Mouse (Mus musculus) left cerebral cortex, postnatal 25 days (tissue): ENCODE results near the gene Gm10477. TPM values are rescaled to one million over a fixed set of nuclear protein-coding genes. Genes with fewer than 3 reads are reported as not detected.
"Not testable (repeated sequence)": the region's sequence is repeated elsewhere in the genome, so short reads cannot be mapped to it uniquely, and the experiment has no call there.

Experiments used
- DNase-seq, 2 experiments: peaks; one replicate each; pipeline ENCODE4 v3.0.0; 2022; ENCODE audit warnings: low spot score in 2 of 2, mixed read lengths in 1 of 2
- intact Hi-C: fragments of 180-260 bp; cut with DNase I; formaldehyde crosslinking; loops from one replicate; pipeline ENCODE4 v1.15.1; 2025
- total RNA-seq, 2 experiments: library from RNA; stranded (reverse); gene quantifications; 2 replicates each; pipeline ENCODE4 v1.2.3; 2021

The Gm10477 gene
- total RNA-seq, result not detected

DNA sequence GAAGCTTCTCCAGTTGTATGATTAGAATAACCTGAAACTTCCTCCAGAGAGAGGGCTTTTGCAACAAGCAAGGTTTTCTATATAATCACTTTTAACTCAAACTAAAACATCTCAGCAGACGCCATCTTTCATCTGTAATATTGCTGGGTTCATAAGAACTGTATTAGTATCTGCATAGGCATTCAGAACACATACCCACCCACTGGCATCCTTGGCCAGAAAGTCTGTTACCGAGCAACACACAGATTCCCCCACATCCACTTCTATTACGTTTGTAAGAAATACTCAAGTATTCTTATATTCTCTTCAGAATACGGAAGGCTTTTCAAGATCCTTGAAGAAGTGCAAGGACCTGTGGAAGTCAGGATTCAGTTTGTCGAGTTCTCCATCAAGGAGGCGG is at the start of gene Gm10477:
Gene Gm10477 (plus strand): TSS at position 301 of the 400 bp plus-strand sequence.
- DNase-seq, intact Hi-C loops: not testable (repeated sequence)

DNA sequence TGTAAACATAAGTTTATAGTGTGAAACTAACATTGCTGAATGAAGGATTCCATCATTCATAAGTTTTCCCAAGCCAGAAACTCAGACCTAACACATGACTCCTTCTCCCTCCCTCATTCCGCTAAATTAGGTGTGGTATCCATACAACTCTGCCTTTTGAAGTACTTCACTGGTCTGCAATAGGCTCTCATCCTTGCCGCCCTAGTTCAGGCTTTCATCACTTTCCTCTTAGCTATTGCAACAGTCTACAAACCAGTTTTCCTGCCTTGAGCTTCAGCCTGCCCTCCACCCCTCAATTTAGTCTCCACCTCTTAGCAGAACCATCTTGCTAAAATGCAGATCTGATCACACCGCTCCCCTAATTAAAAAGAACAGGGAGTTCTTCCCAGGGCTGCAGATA is 47.0 kb upstream of the Gm10477 start:
- DNase-seq, result no peak
- intact Hi-C loops, result no loop called here

DNA sequence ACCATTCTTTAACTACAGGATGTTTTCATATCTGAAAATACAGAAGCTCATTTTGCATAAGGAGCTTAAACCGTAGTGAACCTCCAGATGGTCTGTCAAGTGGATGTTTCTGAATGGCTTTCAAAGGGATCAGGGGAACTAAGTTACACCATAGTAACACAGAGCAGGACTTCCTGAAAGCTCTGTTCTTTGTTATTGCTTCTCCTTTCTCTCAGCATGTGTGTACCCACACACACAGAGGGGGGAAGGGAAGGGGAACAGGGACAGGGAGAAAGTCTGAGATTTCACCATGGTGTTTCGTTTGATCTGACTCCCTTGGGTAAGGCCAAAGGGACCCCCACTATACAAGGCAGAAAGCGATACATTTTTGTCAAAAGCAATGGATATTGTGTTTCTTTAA is 42.6 kb upstream of the Gm10477 start:
- intact Hi-C loops, result no loop called here
- DNase-seq, result no peak

DNA sequence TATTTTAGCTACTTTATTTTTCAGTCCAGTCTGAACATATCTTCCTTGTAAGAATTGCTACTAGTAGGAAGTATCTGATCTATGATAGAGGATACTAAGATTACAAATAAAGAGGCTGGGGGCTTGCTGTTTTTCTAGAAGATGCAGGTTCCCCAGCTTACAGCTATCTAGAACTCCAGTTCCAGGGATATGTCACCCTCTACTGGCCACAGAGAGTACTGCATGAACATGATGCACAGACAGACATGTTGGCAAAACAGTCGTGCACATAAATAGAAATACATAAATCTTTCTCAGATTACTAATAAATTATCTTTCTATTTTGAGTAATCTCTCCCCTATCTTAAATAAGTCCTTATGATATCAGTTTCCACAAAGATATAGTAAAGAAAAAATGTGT is 34.8 kb upstream of the Gm10477 start:
- DNase-seq, result peak; percentile 64 to 74
- intact Hi-C loops, result loop anchor here (1.0 kb wide), 1 partner anchor 62 kb away; no protein-coding TSS in a partner anchor

DNA sequence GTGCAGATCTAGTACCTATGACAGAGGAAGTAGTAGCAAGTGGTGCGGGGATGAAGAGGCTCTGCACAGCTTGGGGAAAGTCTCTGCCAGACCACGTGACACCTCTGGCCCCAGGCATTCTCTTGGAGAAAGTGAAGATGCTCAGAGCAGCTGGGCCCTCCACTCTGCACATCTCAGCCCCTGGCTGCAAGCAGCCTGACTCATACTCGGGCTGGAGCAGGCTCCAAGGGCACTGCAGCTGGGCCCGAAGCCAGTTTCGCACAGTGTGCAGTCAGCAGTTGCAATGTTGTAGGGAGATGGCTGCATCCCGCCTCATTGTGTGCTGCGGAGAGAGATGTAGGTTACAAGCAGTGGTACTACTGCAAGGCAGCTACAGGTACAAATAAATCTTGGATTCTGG is 27.3 kb upstream of the Gm10477 start:
- DNase-seq, result no peak
- intact Hi-C loops, result no loop called here

DNA sequence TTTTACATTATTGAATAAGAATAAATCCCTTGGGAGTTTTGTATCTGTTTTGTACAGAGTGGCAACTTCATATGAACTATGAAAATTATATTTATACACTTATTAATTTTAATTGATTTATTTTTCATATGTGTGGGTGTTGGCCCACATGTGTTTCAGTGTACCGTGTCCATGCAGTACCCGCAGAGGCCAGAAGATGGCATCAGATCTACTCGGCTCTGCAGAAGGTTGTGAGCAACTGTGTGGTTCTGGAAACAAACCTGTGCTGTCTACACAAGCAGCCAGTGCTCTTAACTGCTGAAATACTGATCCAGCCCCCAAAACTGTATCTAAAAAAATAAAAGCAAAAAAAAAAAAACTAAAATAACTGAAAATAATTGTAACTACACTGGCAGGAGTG is 6.7 kb downstream of the Gm10477 start:
- peak; percentile 48 to 56 for DNase-seq
- intact Hi-C loops, result no loop called here

DNA sequence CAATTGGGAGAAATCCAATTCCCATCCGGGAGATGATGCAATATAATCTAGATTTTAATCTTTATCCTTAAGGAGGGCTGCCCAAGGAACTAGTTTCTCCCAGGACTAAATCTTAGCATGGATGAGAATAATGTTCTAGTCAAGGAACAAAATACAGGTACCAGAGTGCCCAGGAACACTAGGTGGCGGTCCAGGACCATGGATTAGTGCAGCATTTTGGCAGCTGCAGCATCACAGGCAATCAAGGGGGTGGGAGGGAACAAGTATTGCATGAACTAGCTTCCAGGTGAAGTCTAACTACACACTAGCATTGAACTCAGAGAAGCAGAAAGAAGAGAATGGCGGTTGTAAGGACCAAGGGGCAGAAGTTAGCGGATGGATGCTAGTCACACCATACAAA is 12.6 kb downstream of the Gm10477 start:
- peak; percentile 4 to 39 for DNase-seq
- intact Hi-C loops, result no loop called here

DNA sequence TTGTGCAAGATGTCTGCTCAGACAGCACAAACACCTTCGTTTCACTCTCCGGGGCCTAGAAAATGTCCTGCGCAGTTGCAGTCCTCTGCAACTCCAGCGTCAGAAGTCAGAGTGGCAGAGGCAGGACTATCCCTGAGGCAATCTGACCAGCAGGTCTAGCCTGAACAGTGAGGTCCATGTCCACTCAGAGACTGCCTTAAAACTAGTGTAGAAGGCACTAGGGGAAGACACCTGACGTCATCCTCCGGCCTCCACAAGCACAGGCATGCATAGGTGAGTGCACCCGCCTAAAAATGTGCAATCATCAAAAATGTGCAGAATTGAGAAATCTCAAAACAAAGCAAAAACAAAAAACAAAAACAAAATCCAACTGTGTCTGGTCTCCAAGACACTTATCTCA is 25.0 kb downstream of the Gm10477 start, which contains the start of gene Gm648:
Gene Gm648 (minus strand): TSS at position 101 of the 400 bp plus-strand sequence.
- intact Hi-C loops, result no loop called here
- DNase-seq, result no peak

DNA sequence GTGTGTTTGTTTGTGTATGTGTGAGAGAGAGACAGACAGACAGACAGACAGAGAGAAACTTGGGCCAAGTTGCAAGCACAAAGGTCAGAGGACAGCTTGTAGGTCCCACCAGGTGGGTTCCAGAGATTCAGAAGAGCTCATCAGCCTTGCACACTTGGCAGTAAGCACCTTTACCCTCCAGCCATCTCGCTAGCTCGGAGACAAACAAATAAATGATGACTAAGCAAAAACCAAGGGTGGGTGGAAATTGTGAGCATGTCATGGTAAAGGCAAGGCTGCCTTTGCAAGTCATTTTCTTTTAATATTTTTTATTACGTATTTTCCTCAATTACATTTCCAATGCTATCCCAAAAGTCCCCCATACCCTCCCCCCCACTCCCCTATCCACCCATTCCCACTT is 29.0 kb downstream of the Gm10477 start:
- intact Hi-C loops, result no loop called here
- DNase-seq, result no peak

DNA sequence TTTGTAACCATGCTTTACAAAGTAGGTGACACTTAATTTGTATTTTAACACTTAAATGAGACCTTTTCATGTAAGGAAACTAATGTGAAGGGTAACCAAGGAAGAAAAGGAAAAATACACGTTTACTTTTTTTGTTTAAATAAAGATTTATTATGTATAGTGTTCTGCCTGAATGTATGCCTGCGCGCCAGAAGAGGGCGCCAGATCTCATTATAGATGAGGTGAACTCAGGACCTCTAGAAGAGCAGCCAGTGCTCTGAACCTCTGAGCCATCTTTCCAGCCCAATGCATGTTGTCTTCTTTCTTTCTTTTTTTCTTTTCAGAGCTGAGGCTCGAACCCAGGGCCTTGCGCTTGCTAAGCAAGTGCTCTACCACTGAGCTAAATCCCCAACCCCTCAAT is 47.9 kb downstream of the Gm10477 start:
- peak in 1 of 2 experiments; percentile 1 for DNase-seq
- intact Hi-C loops, result no loop called here

Other genes starting within 250 kb of the Gm10477 start
- 1 to 10 TPM; 3.3 to 4.1 TPM for gene Zfp449, start 178.3 kb upstream of the Gm10477 start, total RNA-seq
- 10 to 100 TPM; 21.2 to 27.9 TPM for gene Smim10l2a, start 150.2 kb upstream of the Gm10477 start, total RNA-seq
- gene Gm2174, start 76.8 kb upstream of the Gm10477 start, total RNA-seq, result not detected
- gene Ints6l, start 69.9 kb upstream of the Gm10477 start, total RNA-seq, result 10 to 100 TPM; 27.6 to 30.0 TPM
- not detected for gene Gm648, start 24.9 kb downstream of the Gm10477 start, total RNA-seq
- gene Mmgt1, start 73.3 kb downstream of the Gm10477 start, total RNA-seq, result 10 to 100 TPM; 29.0 TPM
- gene Slc9a6, start 85.0 kb downstream of the Gm10477 start, total RNA-seq, result 10 to 100 TPM; 90.7 to 92.3 TPM
- gene Fhl1, start 207.0 kb downstream of the Gm10477 start, total RNA-seq, result 10 to 100 TPM; 98.4 to 99.2 TPM